Mouse (Mus musculus) urinary bladder, adult 2 months (tissue): Measurements from ENCODE around the gene Evc2. TPM values are rescaled to one million over a fixed set of nuclear protein-coding genes. Genes with fewer than 3 reads are reported as not detected.

Experiments
- DNase-seq: peaks from one replicate; pipeline ENCODE4 v3.0.0; 2022; ENCODE audit warnings: low spot score
- polyA plus RNA-seq: library from polyadenylated mRNA; depleted of rRNA; stranded (reverse); fragments of >200 nt; gene quantifications from 2 replicates; pipeline ENCODE4 v1.2.3, GENCODE M21; 2012; rRNA removed

Evc2 gene
- polyA plus RNA-seq, 1 experiment = 23.7 TPM

DNA sequence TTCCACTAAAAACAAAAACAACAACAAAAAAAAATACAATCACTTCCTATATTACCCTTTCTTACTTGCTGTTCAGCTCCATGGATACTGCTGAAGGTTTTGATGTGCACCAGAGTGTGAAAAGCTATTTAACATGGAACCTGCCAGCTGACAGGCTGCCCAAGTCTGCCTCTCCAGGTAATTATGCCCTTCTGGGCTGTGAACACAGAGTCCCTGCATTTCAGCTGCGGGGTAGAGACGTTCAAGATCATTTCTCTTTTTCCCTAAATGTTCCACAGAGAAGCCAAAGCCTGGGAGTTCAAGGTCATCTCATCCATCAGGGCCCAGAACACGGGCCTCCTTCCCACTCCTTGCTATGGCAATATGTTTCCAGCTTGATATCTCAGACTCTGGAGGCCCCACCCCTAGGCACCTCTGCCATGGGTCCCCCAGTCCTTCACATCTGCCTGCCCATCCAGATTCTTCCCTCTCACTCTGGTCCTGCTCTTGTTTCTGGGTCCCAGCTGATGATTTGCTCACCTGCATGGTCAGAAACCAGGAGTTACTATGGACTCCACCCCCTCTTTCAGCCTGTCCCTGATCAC is 133.8 kb downstream of the Evc2 start:
- DNase-seq = no peak

Other genes starting within 250 kb of the Evc2 start
- 0.41 and 0.66 TPM in 2 replicates for gene Crmp1, start 96.6 kb upstream of the Evc2 start, polyA plus RNA-seq
- 23.8 and 29.9 TPM in 2 replicates for gene Evc, start 1.6 kb upstream of the Evc2 start, polyA plus RNA-seq